Mouse (Mus musculus) forelimb bud, embryonic 11.5 days (tissue): ENCODE measurements at regions not wholly inside any gene's neighbourhood (a gene's known extent, or its start where the extent isn't known, plus 50 kb on each side); places are given as distances from the start of the nearest gene placed in this dataset.

ENCODE experiments used
- DNase-seq: peaks from one replicate; pipeline ENCODE4 v3.0.0-alpha.2; 2012; ENCODE audit warnings: low read depth, low spot score

DNA sequence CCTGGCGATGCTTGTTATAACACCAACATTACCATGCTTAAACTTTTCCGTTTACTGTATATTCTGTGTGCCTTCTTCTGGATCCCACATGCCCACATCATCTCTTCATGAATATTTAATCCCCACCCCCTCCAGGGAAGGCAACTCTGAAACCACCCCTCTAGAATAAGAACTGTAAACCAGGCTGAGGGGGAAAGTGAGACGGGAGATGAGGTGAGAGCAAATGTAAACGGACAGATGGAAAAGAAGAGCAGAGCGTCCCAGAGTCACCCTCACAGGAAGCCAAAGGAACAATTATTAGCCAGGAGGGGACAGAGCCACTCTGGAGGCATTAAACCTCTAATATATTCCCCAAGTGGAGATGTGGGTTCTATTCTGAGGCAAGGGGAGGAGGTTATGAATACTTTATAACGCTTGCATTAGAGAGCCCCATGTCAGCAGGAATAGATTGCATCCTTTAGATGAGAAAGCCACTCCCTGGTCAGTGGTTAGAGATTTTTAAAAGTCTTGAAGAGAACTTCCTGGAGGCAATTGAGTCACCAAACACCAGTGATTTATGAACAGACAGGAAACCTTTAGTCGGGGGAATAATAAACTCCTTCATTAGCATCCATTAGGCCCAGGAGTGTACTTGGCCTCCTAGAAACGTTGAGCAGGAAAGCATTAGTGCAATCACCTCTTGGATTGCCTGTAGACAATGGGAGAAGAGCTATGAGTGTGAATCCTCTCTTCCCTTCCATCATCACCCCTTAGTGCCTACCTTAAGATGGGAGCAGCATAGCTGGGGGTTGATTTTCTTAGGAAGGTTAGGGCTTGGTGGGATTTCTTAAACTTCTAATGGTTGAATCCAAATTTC lies 220.1 kb downstream of the Elavl2 start:
- DNase-seq = no peak

DNA sequence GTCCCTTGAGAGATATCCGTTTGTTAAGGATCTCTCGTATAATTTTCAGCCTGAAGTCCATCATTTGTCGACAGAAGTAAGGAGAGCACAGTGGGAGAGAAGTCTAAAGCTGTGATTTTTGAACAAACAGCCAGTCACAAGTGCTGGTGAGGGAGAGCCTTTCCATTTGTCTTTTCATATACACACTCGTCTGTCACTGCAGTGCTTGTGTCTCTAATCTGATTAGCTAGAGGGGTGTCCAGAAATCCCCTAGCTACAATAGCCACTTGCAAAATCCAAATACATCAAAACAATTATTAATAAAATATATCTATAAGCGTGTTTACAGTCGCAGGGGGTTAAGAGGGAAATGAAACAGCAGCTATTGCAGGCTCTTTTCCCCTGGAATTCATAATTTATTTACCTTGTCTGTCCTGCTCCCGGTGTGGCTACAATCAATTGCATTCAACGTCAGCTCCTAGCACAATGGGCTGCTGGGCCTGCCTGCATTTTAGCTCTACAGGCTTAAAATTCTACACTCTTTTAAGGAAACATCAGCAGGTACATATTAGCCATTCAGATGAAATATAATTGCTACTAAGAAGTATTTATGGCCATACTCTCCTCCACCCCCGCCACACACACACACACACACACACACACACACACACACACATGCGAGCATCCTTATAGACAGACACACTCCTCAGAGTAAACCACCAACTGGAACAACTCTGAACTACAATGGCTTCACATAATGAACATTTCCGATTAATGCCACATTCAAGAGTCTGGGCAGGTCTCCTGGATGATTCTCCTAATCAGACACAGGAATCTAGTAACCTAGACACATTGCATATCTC lies 236.1 kb downstream of the Elavl2 start:
- no peak for DNase-seq

DNA sequence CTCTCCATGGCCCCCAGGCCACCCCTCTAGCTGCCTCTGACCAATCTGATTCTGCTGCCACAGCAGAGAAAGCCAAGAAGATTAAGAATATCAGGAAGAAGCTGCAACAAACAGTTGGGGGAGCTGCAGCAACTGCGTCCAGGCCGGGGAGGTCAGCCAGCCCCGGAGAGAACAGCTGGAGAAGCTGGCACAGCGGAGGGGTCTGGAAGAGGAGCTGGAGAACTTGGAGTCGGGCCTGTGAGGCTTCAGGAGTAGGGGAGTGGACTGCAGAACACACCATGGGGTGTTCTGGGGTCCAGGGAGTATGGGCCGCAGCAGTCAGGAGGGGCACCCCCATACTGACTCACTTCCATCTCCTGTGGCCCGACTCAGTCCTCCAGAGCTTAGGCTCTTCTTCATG lies 243.5 kb downstream of the Elavl2 start:
- DNase-seq = no peak

DNA sequence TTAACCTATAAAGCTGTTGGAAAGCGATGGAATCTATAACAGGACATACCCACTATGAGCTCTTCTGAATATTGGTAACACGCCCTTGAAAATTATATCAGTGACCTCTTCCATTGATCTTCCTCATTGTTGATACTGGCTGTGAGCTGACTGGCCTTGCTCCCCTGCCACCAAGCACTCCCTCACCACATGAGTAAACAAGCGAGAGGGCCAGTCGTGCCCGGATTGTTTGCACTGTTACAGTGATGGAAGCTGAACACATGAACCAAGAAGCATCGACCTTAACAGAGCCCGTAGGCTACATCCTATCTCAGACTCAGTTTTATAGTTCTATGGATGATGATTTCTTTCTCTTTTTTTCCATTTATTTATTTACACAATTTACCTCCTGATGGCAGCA lies 255.9 kb downstream of the Elavl2 start:
- no peak for DNase-seq

- DNase-seq = no peak
These were observed 256.7 kb downstream of the Elavl2 start for GRCm38 (mm10) chr4:91143906-91144305.

- no peak for DNase-seq
These were observed 265.3 kb downstream of the Elavl2 start for GRCm38 (mm10) chr4:91135327-91135726.

DNA sequence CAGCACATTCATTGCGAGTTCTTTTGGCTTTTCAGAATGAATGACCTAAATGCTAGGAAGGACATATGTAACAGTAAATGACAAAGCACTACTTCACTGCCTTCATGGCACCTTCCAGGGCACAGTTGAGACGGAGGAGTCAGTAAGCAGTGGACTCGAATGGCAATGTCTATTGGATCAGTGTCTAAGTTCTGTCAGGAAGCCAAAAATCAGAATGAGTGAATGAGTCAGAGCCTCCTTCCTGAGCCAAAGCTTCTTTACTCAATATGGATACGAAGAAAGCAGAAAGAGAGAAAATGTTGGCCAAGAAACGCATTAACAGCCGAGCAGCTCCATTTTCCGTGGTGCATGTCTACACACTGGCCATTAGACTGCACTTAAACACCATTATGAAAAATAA lies 268.3 kb downstream of the Elavl2 start:
- DNase-seq = no peak

DNA sequence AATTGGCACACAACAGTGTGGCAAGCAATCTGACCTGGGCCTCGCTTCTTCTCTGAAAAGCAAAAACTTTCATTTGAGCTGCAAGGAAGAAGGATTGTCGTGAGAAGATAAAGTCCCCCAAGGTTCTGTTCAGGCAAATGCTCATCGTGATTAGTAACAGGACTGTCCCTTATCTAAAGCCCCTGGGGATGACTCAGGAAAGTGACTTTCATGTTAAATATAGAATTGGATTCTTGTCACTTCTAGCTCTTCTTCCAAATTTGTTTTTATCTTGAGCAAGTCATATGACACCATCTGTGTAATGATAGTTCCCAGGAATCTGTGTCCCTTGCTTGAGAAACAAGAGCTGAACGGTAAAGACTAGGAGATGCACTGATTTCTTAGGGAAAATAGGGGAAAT lies 280.3 kb downstream of the Elavl2 start:
- DNase-seq = no peak

GRCm38 (mm10) chr4:91116807-91117609 lies 283.6 kb downstream of the Elavl2 start:
- DNase-seq = no peak

GRCm38 (mm10) chr4:91111684-91112681 lies 288.6 kb downstream of the Elavl2 start:
- no peak for DNase-seq

- no peak for DNase-seq
These were observed 304.5 kb downstream of the Elavl2 start for GRCm38 (mm10) chr4:91096086-91096485.

GRCm38 (mm10) chr4:91094382-91094781 lies 306.2 kb downstream of the Elavl2 start:
- no peak for DNase-seq

DNA sequence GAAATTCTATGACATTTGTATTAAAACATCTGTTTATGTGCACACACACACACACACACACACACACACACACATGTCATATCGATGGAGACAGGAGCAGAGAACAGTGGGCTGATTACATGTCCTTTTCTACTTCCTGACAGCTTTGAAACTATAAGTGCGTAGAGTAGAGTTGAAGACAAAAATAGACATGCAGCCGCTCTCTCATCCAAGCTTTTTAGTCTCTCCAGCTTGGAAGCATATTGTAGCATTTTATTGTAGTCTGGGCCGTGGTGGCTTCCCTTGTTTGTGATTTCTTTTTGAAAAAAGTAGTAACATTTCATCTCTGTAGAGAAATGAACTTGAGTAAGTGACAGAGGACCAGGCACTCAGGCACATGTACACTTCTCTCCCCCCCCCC lies 306.7 kb downstream of the Elavl2 start:
- DNase-seq = no peak

DNA sequence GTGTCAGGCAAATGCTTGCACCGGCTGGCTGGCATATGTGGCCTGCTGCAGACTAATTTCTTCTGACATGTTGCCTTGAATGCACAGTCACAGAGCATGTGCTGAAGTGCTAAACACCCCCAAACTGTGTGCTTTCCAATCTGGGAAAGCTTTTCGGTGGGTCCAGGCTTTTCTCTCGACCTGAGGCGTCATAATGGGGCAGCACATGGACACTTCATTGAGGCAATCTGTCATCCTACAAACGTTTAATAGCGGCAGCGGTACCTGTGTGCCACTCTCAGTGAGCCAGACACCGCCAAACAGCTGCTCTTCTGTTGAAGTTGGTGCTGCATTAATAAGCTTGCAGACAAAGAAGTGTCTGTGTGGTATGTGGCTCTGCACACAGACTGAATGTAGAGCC lies 308.3 kb downstream of the Elavl2 start:
- peak; percentile 49 for DNase-seq

DNA sequence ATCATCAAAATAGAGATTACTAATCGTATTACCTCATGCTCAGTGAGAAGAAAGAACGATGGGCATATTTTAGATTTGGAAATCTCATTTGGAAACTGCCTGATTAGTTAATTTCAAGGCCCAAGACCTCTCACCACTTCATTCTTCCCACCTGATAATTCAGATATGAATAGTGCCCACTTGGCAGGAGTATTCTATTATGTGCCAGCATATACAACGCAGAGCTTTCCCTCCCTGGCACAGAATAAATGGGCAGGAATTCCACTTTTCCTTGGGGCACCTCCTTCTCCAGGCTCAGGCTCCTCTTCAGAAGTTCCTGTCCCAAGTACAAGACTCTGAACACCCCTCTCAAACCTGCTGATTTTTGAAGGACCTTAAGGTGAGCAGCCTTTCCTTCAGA lies 308.7 kb downstream of the Elavl2 start:
- no peak for DNase-seq

DNA sequence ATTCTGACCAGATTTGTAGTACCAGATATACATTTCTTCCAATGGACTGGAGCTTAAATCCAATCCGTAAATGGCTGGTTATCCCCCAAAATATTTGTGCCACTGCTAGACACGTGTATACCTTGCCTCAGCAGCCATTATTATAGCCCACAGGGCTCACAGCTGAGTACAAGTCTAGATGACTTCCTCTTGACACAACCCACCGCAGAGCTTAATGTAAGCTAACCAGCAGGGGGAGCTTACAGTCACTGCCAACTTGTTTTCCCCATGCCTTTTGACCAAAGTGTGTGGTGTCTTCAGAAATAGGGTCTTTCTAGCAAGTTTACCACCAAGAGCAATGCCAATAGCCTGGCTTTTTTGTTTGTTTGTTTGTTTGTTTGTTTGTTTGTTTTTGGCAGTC lies 316.6 kb downstream of the Elavl2 start:
- no peak for DNase-seq

DNA sequence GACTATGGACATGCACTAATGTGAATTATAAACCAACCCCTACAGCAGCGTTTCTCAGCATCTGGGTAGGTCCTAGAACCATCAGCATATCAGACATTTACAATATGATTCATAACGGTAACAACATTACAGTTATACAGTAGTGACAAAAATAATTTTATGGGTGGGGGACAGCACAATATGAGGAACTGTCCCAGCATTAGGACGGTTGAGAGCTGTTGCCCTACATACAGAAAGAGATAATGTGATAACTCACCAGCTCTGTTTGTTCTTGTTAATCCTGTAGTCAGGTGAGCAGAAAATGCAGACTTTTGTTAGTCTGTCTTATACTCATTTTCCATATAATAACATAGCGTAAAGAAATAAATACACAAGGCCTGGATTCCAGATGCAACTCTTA lies 319.1 kb downstream of the Elavl2 start:
- no peak for DNase-seq

DNA sequence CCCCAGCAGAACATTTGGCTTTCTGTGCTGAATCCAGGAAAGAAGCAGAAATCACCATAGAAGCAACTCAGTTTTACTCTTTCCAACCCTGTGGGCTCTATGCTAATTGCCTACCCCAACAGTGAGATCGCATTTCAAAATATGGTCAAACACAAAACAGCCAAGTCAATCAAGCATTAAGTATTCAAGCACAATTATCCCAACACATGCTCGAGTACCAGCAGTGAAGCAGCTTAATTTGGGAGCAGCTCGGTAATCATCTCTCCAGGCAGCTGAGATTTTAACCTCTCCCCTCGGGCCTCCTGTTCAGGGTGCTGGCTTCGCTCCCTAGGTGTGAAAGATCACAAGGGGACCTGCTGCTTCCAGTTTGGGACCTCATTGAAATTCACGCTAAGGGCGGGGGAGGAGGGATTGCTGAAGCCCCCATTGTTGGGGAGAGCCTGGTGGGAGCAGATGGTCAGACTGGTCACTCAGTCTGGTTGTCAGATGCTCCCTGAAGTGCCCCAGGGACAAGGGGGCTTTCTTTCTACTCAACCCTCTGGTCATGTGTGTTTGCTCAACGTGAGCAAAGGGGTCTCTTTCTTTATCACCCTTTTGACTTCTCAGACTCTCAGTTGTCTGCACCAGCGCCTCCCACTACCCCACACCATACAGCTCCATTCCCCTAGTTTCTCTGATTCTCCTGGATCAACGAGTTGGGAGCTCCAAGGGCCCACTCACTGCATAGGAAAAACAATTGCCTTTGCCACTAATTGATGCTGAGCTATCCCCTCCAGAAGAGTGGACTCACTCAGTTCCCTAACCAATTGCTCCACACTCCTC lies 319.8 kb downstream of the Elavl2 start:
- DNase-seq = no peak

DNA sequence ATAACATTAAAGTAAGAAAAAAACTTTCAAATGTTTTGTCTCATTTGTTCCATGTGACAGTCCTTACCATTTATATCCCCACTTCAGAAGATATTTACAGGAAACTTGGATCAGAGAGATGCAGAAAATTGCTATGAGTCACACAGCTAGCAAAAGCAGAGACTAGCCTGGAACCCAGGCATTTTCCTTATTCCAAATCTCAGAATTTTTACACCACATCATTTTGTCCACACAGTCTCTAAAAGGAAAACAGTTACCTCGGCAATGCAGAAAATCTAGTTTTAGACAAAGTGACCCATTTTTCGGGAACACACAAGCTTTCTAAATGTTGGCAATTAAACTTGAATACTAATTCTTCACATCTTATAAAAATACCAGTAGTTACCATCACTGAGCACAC lies 329.3 kb downstream of the Elavl2 start:
- no peak for DNase-seq

GRCm38 (mm10) chr4:91060933-91061332 lies 339.7 kb downstream of the Elavl2 start:
- DNase-seq = no peak
